8 mouse cellular contexts compared by ENCODE assay signal in genomic region chr5:136136292-136136990, GRCm38 (mm10). TPM values are rescaled to one million over a fixed set of nuclear protein-coding genes. Genes with fewer than 3 reads are reported as not detected.
A peak's percentile ranks its signal among the peaks of the same experiment; 100 is the strongest.
DNase-seq lines count a peak whose midpoint lies in the region; ATAC-seq and TF ChIP-seq lines count a peak whose summit lies in the region.

No protein-coding gene starts in this region.

- no peak for ATAC-seq in embryonic facial prominence, embryonic 15.5 days (ENCODE audit: insufficient number of reproducible peaks, low FRiP score, low TSS enrichment, low read depth)
- no peak; the same call in 1 of the 2 replicates for ATAC-seq in liver, embryonic 11.5 days (replicated peaks; ENCODE audit: low FRiP score)

- peak overlapping the region; percentile 74 for H3K4me3 ChIP-seq in heart, embryonic 10.5 days
- peak overlapping the region; percentile 78 for H3K4me3 ChIP-seq in C2C12 (ENCODE audit: insufficient read depth, poor library complexity, severe bottlenecking)
- H3K4me3 ChIP-seq in embryonic facial prominence, embryonic 15.5 days (replicated peaks) = peak overlapping the region; percentile 62
- peak overlapping the region; percentile 71 for H3K4me3 ChIP-seq in liver, embryonic 11.5 days (ENCODE audit: low read depth, low read length)

- H3K79me2 ChIP-seq in C2C12 (ENCODE audit: control insufficient read depth, insufficient read depth) = peaks cover 42% of the 10 kb centered on the region

- H3K79me3 ChIP-seq in C2C12 (ENCODE audit: low read depth) = peaks cover 8% of the 10 kb centered on the region

- H3K9me3 ChIP-seq in heart, embryonic 10.5 days = no peaks in the 10 kb centered on the region
- no peaks in the 10 kb centered on the region for H3K9me3 ChIP-seq in embryonic facial prominence, embryonic 15.5 days (replicated peaks)
- H3K9me3 ChIP-seq in liver, embryonic 11.5 days (ENCODE audit: control insufficient read depth, low read length) = no peaks in the 10 kb centered on the region

- peak overlapping the region; percentile 88 for H3K27ac ChIP-seq in heart, embryonic 10.5 days
- peak overlapping the region; percentile 61; the same call in 1 of the 2 replicates for H3K27ac ChIP-seq in embryonic facial prominence, embryonic 15.5 days (replicated peaks)
- peak overlapping the region; percentile 63 for H3K27ac ChIP-seq in liver, embryonic 11.5 days (ENCODE audit: low read depth, low read length)

- peak overlapping the region; percentile 63 for H3K9ac ChIP-seq in embryonic facial prominence, embryonic 15.5 days
- peak overlapping the region; percentile 77 for H3K9ac ChIP-seq in liver, embryonic 11.5 days (ENCODE audit: low read depth, low read length)

- H3K27me3 ChIP-seq in heart, embryonic 10.5 days (ENCODE audit: insufficient read depth, poor library complexity, severe bottlenecking) = no peaks in the 10 kb centered on the region
- H3K27me3 ChIP-seq in C2C12 (ENCODE audit: control insufficient read depth, insufficient read depth, insufficient read length) = no peaks in the 10 kb centered on the region
- no peaks in the 10 kb centered on the region for H3K27me3 ChIP-seq in embryonic facial prominence, embryonic 15.5 days
- H3K27me3 ChIP-seq in liver, embryonic 11.5 days (replicated peaks; ENCODE audit: control insufficient read depth, insufficient read depth, low read length) = no peaks in the 10 kb centered on the region

- H3K4me2 ChIP-seq in embryonic facial prominence, embryonic 15.5 days (replicated peaks) = peak overlapping the region; percentile 57
- peak overlapping the region; percentile 78 for H3K4me2 ChIP-seq in liver, embryonic 11.5 days

- DNase-seq in heart, embryonic 10.5 days (ENCODE audit: low spot score) = no peak
- DNase-seq in heart, adult 11 months = no peak
- no peak for DNase-seq in liver, embryonic 11.5 days (ENCODE audit: low spot score)
- no peak for DNase-seq in c-Kit-positive CD71-positive TER-119-positive erythroid progenitor cells, embryonic 14.5 days (ENCODE audit: low spot score)
- DNase-seq in left cerebral cortex, adult 8-10 months (ENCODE audit: low spot score in 2 of 2) = no peak
- no peak for DNase-seq in ovary, postnatal 14 days (ENCODE audit: low spot score)

- H3K36me3 ChIP-seq in heart, embryonic 10.5 days = peaks cover 58% of the 10 kb centered on the region
- H3K36me3 ChIP-seq in C2C12 (ENCODE audit: control insufficient read depth, insufficient read depth) = peaks cover 34% of the 10 kb centered on the region
- H3K36me3 ChIP-seq in embryonic facial prominence, embryonic 15.5 days = peaks cover 46% of the 10 kb centered on the region
- peaks cover 27% of the 10 kb centered on the region for H3K36me3 ChIP-seq in liver, embryonic 11.5 days (ENCODE audit: control insufficient read depth, insufficient read depth, low read length)

- 6% methylated on average over 20 of the region's 20 CpGs for whole genome bisulfite sequencing in heart, embryonic 10.5 days
- whole genome bisulfite sequencing in embryonic facial prominence, embryonic 15.5 days = 6% methylated on average over 20 of the region's 20 CpGs
- 8% methylated on average over 20 of the region's 20 CpGs for WGBS in liver, embryonic 11.5 days

- H3K4me1 ChIP-seq in heart, embryonic 10.5 days = peaks cover 16% of the 10 kb centered on the region
- H3K4me1 ChIP-seq in embryonic facial prominence, embryonic 15.5 days = peaks cover 24% of the 10 kb centered on the region
- H3K4me1 ChIP-seq in liver, embryonic 11.5 days (replicated peaks; ENCODE audit: control insufficient read depth, insufficient read depth, low read length) = peaks cover 13% of the 10 kb centered on the region

- peak overlapping the region; percentile 55 for H3ac ChIP-seq in C2C12 (ENCODE audit: control insufficient read depth, insufficient read length, low read depth)

- TF ChIP-seq CTCF in C2C12 (IDR thresholded peaks at IDR 0.05; ENCODE audit: control insufficient read depth, insufficient read depth, insufficient read length) = no peak

TF ChIP-seq in C2C12, 6 proteins besides CTCF, POLR2A, EP300 and RAD21:
- TF ChIP-seq MYOD1 (IDR thresholded peaks at IDR 0.05; ENCODE audit: control insufficient read depth, insufficient read length, low read depth) (no peak), FOSL1 (IDR thresholded peaks at IDR 0.05; ENCODE audit: insufficient read depth, low read length, poor library complexity, severe bottlenecking) (no peak)

RNA-seq across cellular contexts. Expression of gene Alkbh4, which starts 0.5 kb away (rescaled TPM):
- 18.0 and 21.7 TPM in 2 replicates for polyA plus RNA-seq in heart, embryonic 10.5 days (2016; fragmentation: Nextera tagmentation; extraction: Ambion mirVana)
- 7.0 TPM for polyA plus RNA-seq in C2C12 (2012; fragmentation: generic; extraction: Trizol)
- 21.6 and 22.7 TPM in 2 replicates for polyA plus RNA-seq in embryonic facial prominence, embryonic 15.5 days (2015; fragmentation: Nextera tagmentation; extraction: Ambion mirVana)
- 20.3 and 24.9 TPM in 2 replicates for polyA plus RNA-seq in liver, embryonic 11.5 days (2014; fragmentation: Nextera tagmentation; extraction: Ambion mirVana)
- 10 to 100 TPM in 2 of 4 experiments, 1 to 10 TPM in 2; 8.5 to 12.2 (median 9.9) TPM for total RNA-seq in left cerebral cortex, adult 8-10 months (2022)

RNA-seq across cellular contexts. Expression of gene Lrwd1, which starts 0.6 kb away (rescaled TPM):
- 31.5 and 42.2 TPM in 2 replicates for polyA plus RNA-seq in heart, embryonic 10.5 days (2016; fragmentation: Nextera tagmentation; extraction: Ambion mirVana)
- polyA plus RNA-seq in C2C12 (2012; fragmentation: generic; extraction: Trizol) = 52.1 TPM
- 36.8 and 40.0 TPM in 2 replicates for polyA plus RNA-seq in embryonic facial prominence, embryonic 15.5 days (2015; fragmentation: Nextera tagmentation; extraction: Ambion mirVana)
- polyA plus RNA-seq in liver, embryonic 11.5 days (2014; fragmentation: Nextera tagmentation; extraction: Ambion mirVana) = 69.0 and 70.3 TPM in 2 replicates
- 10 to 100 TPM; 11.6 to 14.9 (median 13.4) TPM for total RNA-seq in left cerebral cortex, adult 8-10 months (2022)

RNA-seq across cellular contexts. Expression of gene Polr2j, which starts 20.0 kb away (rescaled TPM):
- 180 and 217 TPM in 2 replicates for polyA plus RNA-seq in heart, embryonic 10.5 days (2016; fragmentation: Nextera tagmentation; extraction: Ambion mirVana)
- 206 TPM for polyA plus RNA-seq in C2C12 (2012; fragmentation: generic; extraction: Trizol)
- polyA plus RNA-seq in embryonic facial prominence, embryonic 15.5 days (2015; fragmentation: Nextera tagmentation; extraction: Ambion mirVana) = 205 and 222 TPM in 2 replicates
- polyA plus RNA-seq in liver, embryonic 11.5 days (2014; fragmentation: Nextera tagmentation; extraction: Ambion mirVana) = 253 and 261 TPM in 2 replicates
- 10 to 100 TPM; 66.2 to 83.2 (median 70.9) TPM for total RNA-seq in left cerebral cortex, adult 8-10 months (2022)

RNA-seq across cellular contexts. Expression of gene Orai2, which starts 34.1 kb away (rescaled TPM):
- 2.2 and 3.3 TPM in 2 replicates for polyA plus RNA-seq in heart, embryonic 10.5 days (2016; fragmentation: Nextera tagmentation; extraction: Ambion mirVana)
- 37.8 TPM for polyA plus RNA-seq in C2C12 (2012; fragmentation: generic; extraction: Trizol)
- 17.1 and 18.3 TPM in 2 replicates for polyA plus RNA-seq in embryonic facial prominence, embryonic 15.5 days (2015; fragmentation: Nextera tagmentation; extraction: Ambion mirVana)
- 7.4 and 9.0 TPM in 2 replicates for polyA plus RNA-seq in liver, embryonic 11.5 days (2014; fragmentation: Nextera tagmentation; extraction: Ambion mirVana)
- total RNA-seq in left cerebral cortex, adult 8-10 months (2022) = 10 to 100 TPM; 46.5 to 53.3 (median 49.2) TPM

RNA-seq across cellular contexts. Expression of gene Rasa4, which starts 52.7 kb away (rescaled TPM):
- 0.54 and 2.0 TPM in 2 replicates for polyA plus RNA-seq in heart, embryonic 10.5 days (2016; fragmentation: Nextera tagmentation; extraction: Ambion mirVana)
- 37.6 TPM for polyA plus RNA-seq in C2C12 (2012; fragmentation: generic; extraction: Trizol)
- 13.4 and 13.6 TPM in 2 replicates for polyA plus RNA-seq in embryonic facial prominence, embryonic 15.5 days (2015; fragmentation: Nextera tagmentation; extraction: Ambion mirVana)
- 1.7 TPM in 2 replicates for polyA plus RNA-seq in liver, embryonic 11.5 days (2014; fragmentation: Nextera tagmentation; extraction: Ambion mirVana)
- 10 to 100 TPM in 1 of 4 experiments, 1 to 10 TPM in 3; 6.2 to 13.4 (median 8.0) TPM for total RNA-seq in left cerebral cortex, adult 8-10 months (2022)
